Mouse (Mus musculus): ENCODE measurements at regions not wholly inside any gene's neighbourhood (a gene's known extent, or its start where the extent isn't known, plus 50 kb on each side); places are given as distances from the start of the nearest gene placed in this dataset.
"Not testable (repeated sequence)": the region's sequence is repeated elsewhere in the genome, so short reads cannot be mapped to it uniquely, and the experiment has no call there.

- H3K9me3 ChIP-seq; H3K4me2 ChIP-seq; H3K27me3 ChIP-seq; H3K36me3 ChIP-seq (replicated peaks); H3K4me1 ChIP-seq; H3K4me3 ChIP-seq (replicated peaks); H3K27ac ChIP-seq; ATAC-seq (ENCODE audit: low FRiP score); H3K9ac ChIP-seq: not testable (repeated sequence)
- WGBS = 83% methylated on average over 2 of the region's 2 CpGs
Measured at GRCm38 (mm10) chr12:119102106-119102505, 135.9 kb upstream of the Abcb5 start.

DNA sequence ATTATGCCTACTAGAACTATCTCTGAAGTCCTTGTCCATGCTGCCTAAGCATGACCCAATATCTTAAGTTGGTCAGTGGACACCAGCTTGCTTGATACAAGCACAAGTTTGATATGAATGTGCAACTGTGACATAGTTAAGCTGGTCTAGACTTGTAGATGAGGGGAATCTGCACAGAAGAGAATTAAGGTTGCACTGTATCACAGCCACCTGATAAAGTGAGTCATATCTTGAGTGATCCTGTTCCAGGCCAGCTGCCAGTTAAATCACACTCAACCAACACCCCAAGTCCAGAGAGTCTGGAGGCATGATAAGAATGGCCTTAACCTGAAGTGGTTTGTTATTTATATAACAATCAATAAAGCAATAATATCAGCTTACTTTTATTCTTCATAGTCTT is 133.5 kb upstream of the Abcb5 start:
- H3K4me2 ChIP-seq = no peak overlapping the region
- no peak overlapping the region for H3K4me3 ChIP-seq (replicated peaks)
- no peaks in the 10 kb centered on the region for H3K4me1 ChIP-seq
- no peak for ATAC-seq (ENCODE audit: low FRiP score)
- no peaks in the 10 kb centered on the region for H3K27me3 ChIP-seq
- no peak overlapping the region for H3K9ac ChIP-seq
- H3K27ac ChIP-seq = no peak overlapping the region
- H3K36me3 ChIP-seq (replicated peaks) = no peaks in the 10 kb centered on the region
- no peaks in the 10 kb centered on the region for H3K9me3 ChIP-seq

DNA sequence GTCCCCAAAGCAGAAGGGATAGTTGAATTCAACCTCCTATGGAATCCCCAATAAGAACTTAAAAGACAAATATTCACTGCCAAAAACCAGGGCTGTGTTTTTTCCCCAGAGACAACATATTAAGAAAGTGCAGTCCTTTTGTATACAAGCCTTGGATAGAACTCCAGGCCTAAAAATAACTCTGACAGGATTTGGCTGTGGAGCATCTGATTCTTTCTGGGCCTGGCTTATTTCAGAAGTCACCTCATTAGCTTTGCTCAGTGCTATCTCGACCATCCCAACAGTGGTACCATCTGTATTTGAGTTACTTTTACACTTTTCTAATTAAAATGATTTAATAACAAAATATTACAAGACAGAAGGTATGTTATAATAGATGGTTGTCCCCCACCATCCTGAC is 131.6 kb upstream of the Abcb5 start:
- H3K4me3 ChIP-seq (replicated peaks) = no peak overlapping the region
- H3K4me2 ChIP-seq = no peak overlapping the region
- WGBS = 66% methylated on average over 1 of the region's 1 CpGs
- no peak for ATAC-seq (ENCODE audit: low FRiP score)
- H3K27me3 ChIP-seq = no peaks in the 10 kb centered on the region
- no peak overlapping the region for H3K27ac ChIP-seq
- no peaks in the 10 kb centered on the region for H3K36me3 ChIP-seq (replicated peaks)
- no peaks in the 10 kb centered on the region for H3K9me3 ChIP-seq
- no peak overlapping the region for H3K9ac ChIP-seq
- no peaks in the 10 kb centered on the region for H3K4me1 ChIP-seq

- Histone ChIP-seq H3K4me3 (replicated peaks) (no peak overlapping the region), H3K9ac (no peak overlapping the region)
Measured at GRCm38 (mm10) chr12:119094314-119094713, 128.1 kb upstream of the Abcb5 start.

DNA sequence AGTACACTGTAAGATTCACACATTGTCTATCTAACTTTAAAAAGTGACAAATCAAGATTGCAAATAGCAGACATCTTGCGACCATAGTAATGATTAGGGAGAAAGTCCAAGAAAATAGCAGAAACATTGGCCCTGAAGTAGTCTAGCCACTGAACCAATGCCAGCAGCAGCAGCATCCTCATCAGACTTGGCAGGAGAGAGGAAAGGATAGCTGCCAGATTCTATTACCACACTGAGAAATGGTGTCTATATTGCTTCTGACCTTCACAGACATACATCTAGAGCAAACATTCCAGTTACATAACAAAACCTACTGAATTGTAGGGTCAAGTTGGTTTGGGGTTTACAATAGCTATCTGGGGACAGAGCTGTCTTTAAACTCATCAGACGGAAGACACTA is 127.2 kb upstream of the Abcb5 start:
- Histone ChIP-seq H3K4me1 (no peaks in the 10 kb centered on the region), H3K9me3 (no peaks in the 10 kb centered on the region), H3K36me3 (replicated peaks) (no peaks in the 10 kb centered on the region), H3K4me2 (no peak overlapping the region), H3K9ac (no peak overlapping the region), H3K27ac (no peak overlapping the region), H3K4me3 (replicated peaks) (no peak overlapping the region), H3K27me3 (no peaks in the 10 kb centered on the region)
- no peak for ATAC-seq (ENCODE audit: low FRiP score)
- WGBS = 93% methylated on average over 2 of the region's 2 CpGs

More at GRCm38 (mm10) chr12:119094314-119094713, 128.1 kb upstream of the Abcb5 start:
- Histone ChIP-seq H3K36me3 (replicated peaks) (no peaks in the 10 kb centered on the region), H3K9me3 (no peaks in the 10 kb centered on the region), H3K27ac (no peak overlapping the region), H3K27me3 (no peaks in the 10 kb centered on the region), H3K4me1 (no peaks in the 10 kb centered on the region), H3K4me2 (no peak overlapping the region)
- WGBS = 90% methylated on average over 1 of the region's 1 CpGs
- no peak for ATAC-seq (ENCODE audit: low FRiP score)

GRCm38 (mm10) chr12:119089292-119089691 is 123.1 kb upstream of the Abcb5 start:
- Histone ChIP-seq H3K4me3 (replicated peaks) (no peak overlapping the region), H3K9ac (no peak overlapping the region), H3K4me1 (no peaks in the 10 kb centered on the region), H3K4me2 (no peak overlapping the region), H3K27ac (no peak overlapping the region), H3K36me3 (replicated peaks) (no peaks in the 10 kb centered on the region), H3K9me3 (no peaks in the 10 kb centered on the region), H3K27me3 (no peaks in the 10 kb centered on the region)
- no peak for ATAC-seq (ENCODE audit: low FRiP score)
- 94% methylated on average over 2 of the region's 2 CpGs for WGBS

- Histone ChIP-seq H3K4me1 (no peaks in the 10 kb centered on the region), H3K36me3 (replicated peaks) (no peaks in the 10 kb centered on the region), H3K4me3 (replicated peaks) (no peak overlapping the region), H3K27ac (no peak overlapping the region), H3K27me3 (no peaks in the 10 kb centered on the region), H3K4me2 (no peak overlapping the region), H3K9me3 (no peaks in the 10 kb centered on the region), H3K9ac (no peak overlapping the region)
- WGBS = 81% methylated on average over 1 of the region's 1 CpGs
- ATAC-seq (ENCODE audit: low FRiP score) = no peak
Measured at GRCm38 (mm10) chr12:119088666-119089065, 122.4 kb upstream of the Abcb5 start.

- H3K9me3 ChIP-seq = no peaks in the 10 kb centered on the region
- H3K27me3 ChIP-seq = no peaks in the 10 kb centered on the region
- no peak for ATAC-seq (ENCODE audit: low FRiP score)
- H3K4me1 ChIP-seq = no peaks in the 10 kb centered on the region
- H3K4me3 ChIP-seq (replicated peaks) = no peak overlapping the region
- no peak overlapping the region for H3K4me2 ChIP-seq
- no peak overlapping the region for H3K27ac ChIP-seq
- H3K36me3 ChIP-seq (replicated peaks) = no peaks in the 10 kb centered on the region
- H3K9ac ChIP-seq = no peak overlapping the region
- WGBS = 86% methylated on average over 2 of the region's 2 CpGs
Measured at GRCm38 (mm10) chr12:119084814-119085213, 118.6 kb upstream of the Abcb5 start.

DNA sequence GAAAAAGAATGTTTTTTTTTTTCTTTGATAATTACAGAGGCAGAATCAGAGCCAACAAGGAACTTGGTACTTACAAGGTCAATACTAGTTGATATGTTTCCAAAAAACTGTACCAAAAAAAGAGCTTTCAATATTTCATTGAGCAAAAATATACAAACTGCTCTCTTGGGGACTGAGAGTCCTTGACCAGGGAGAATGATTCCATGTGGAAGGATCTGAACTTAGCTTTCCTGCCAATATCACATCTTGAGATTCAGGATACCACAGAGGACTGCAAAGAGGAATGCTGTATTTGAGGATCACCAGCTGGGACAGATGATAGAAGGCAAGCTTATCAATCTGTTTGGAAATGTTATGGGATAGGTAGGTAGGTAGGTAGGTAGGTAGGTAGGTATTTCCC is 116.6 kb upstream of the Abcb5 start:
- H3K27ac ChIP-seq = no peak overlapping the region
- H3K9ac ChIP-seq = no peak overlapping the region
- H3K4me2 ChIP-seq = no peak overlapping the region
- no peak overlapping the region for H3K4me3 ChIP-seq (replicated peaks)
- H3K4me1 ChIP-seq = no peaks in the 10 kb centered on the region
- H3K36me3 ChIP-seq (replicated peaks) = no peaks in the 10 kb centered on the region
- no peaks in the 10 kb centered on the region for H3K27me3 ChIP-seq
- H3K9me3 ChIP-seq = no peaks in the 10 kb centered on the region
- no peak for ATAC-seq (ENCODE audit: low FRiP score)

GRCm38 (mm10) chr12:119075825-119076224 is 109.6 kb upstream of the Abcb5 start:
- Histone ChIP-seq H3K27ac (no peak overlapping the region), H3K4me2 (no peak overlapping the region), H3K4me3 (replicated peaks) (no peak overlapping the region), H3K9me3 (no peaks in the 10 kb centered on the region), H3K27me3 (no peaks in the 10 kb centered on the region), H3K9ac (no peak overlapping the region), H3K36me3 (replicated peaks) (no peaks in the 10 kb centered on the region), H3K4me1 (peaks cover 13% of the 10 kb centered on the region)
- ATAC-seq (ENCODE audit: low FRiP score) = no peak
- 76% methylated on average over 1 of the region's 1 CpGs for WGBS

DNA sequence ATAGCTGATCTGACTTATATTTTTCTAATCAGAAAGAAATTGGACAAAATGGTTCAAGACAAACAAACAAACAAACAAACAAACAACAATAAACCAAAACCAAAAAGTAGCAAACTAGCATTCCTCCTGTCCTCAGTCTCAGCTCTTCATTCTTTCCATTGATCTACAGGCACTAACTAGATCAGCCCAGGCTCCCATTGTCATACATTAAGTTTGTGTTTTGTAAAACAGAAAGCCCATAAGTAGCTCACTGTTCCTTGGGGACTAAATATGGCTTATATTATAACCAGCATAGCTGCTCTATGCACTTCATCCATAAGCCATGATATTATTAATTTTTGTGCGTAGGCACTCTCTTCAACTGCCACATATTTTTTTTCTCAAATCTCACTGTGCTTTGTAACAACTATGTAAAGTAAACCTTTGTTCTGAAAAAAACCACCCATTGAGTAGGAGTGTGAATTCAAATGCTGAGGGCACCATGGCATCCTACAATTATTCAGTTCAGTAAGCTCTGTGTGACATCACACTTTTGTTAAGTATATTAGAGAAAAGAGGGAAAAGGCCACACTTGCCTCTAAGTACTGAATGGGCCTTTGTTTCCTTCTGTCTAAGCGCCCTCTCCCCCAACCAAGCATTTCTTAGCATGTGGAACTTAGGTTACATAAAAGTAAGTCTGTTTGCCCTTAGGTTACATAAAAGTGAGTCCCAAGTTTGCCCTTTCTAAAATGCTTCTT is 108.7 kb upstream of the Abcb5 start:
- Histone ChIP-seq H3K4me3 (replicated peaks) (no peak overlapping the region), H3K9me3 (no peaks in the 10 kb centered on the region), H3K4me2 (no peak overlapping the region), H3K4me1 (peaks cover 13% of the 10 kb centered on the region), H3K9ac (no peak overlapping the region), H3K36me3 (replicated peaks) (no peaks in the 10 kb centered on the region), H3K27ac (no peak overlapping the region), H3K27me3 (no peaks in the 10 kb centered on the region)
- WGBS = 15% methylated on average over 2 of the region's 2 CpGs
- ATAC-seq (ENCODE audit: low FRiP score) = peak; percentile 77; the same call in 1 of the 2 replicates

DNA sequence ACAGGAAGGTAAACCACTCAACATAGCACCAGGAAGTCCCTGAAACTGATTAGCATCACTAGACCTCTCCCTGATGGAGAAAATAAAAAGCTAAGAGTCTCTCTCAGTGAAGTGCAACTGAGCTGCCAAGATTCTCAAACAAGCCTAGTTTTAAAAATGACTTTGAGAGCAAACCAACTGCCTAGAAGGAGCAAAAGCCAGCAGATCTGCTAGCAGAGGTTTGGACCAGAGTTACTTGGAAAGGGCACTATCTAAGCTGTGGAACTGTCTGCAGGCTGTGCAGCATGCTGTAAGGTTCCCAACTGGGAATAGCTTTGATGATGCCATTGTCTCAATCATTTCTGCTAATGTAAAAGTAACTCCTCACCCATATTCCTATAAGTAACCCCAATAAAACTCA is 107.9 kb upstream of the Abcb5 start:
- no peak overlapping the region for H3K27ac ChIP-seq
- H3K9me3 ChIP-seq = no peaks in the 10 kb centered on the region
- no peaks in the 10 kb centered on the region for H3K36me3 ChIP-seq (replicated peaks)
- no peaks in the 10 kb centered on the region for H3K27me3 ChIP-seq
- H3K4me1 ChIP-seq = peaks cover 13% of the 10 kb centered on the region
- no peak for ATAC-seq (ENCODE audit: low FRiP score)
- H3K4me2 ChIP-seq = no peak overlapping the region
- no peak overlapping the region for H3K9ac ChIP-seq
- no peak overlapping the region for H3K4me3 ChIP-seq (replicated peaks)

GRCm38 (mm10) chr12:119070963-119071362 is 104.7 kb upstream of the Abcb5 start:
- 83% methylated on average over 1 of the region's 1 CpGs for WGBS
- no peak overlapping the region for H3K27ac ChIP-seq
- no peak overlapping the region for H3K4me3 ChIP-seq (replicated peaks)
- H3K4me1 ChIP-seq = peaks cover 13% of the 10 kb centered on the region
- no peaks in the 10 kb centered on the region; the same call in 1 of the 2 replicates for H3K27me3 ChIP-seq
- no peak overlapping the region for H3K9ac ChIP-seq
- no peak overlapping the region for H3K4me2 ChIP-seq
- H3K36me3 ChIP-seq (replicated peaks) = no peaks in the 10 kb centered on the region
- no peak for ATAC-seq (ENCODE audit: low FRiP score)
- H3K9me3 ChIP-seq = no peaks in the 10 kb centered on the region
